Mouse (Mus musculus) erythroblast, embryonic 14.5 days (primary cell): ENCODE measurements around the gene Npr2. TPM values are rescaled to one million over a fixed set of nuclear protein-coding genes. Genes with fewer than 3 reads are reported as not detected.

Source experiments
- H3K27me3 ChIP-seq: 2 replicates; pipeline ENCODE4 v1.6.1; 2012; ENCODE audit warnings: inconsistent platforms; ENCODE audit not compliant: control insufficient read depth
- H3K36me3 ChIP-seq: 2 replicates; pipeline ENCODE4 v1.6.1; 2012; ENCODE audit warnings: mild to moderate bottlenecking, inconsistent platforms; ENCODE audit not compliant: control insufficient read depth
- H3K4me1 ChIP-seq: 2 replicates; pipeline ENCODE4 v1.6.1; 2012; ENCODE audit warnings: inconsistent platforms; ENCODE audit not compliant: control insufficient read depth
- H3K4me3 ChIP-seq: replicated peaks from 2 replicates; pipeline ENCODE3; 2012; ENCODE audit warnings: moderate library complexity, mild to moderate bottlenecking, inconsistent platforms
- H3K9me3 ChIP-seq: 2 replicates; pipeline ENCODE4 v1.6.1; 2012; ENCODE audit warnings: low read length, inconsistent platforms, mixed read lengths; ENCODE audit not compliant: control insufficient read depth
- GATA1 ChIP-seq: IDR thresholded peaks from 2 replicates; pipeline ENCODE4 v1.6.1; 2012; ENCODE audit warnings: low read length, inconsistent platforms, mixed read lengths
- TAL1 ChIP-seq: IDR thresholded peaks from 3 replicates; pipeline ENCODE4 v1.6.1; 2012; ENCODE audit warnings: low read length, inconsistent platforms, mixed read lengths
- polyA plus RNA-seq: library from polyadenylated mRNA; stranded (reverse); fragments of >175 nt; gene quantifications from 2 replicates; pipeline ENCODE4 v1.2.3, GENCODE M21; 2012

Gene Npr2
- polyA plus RNA-seq, 1 experiment = 0.15 TPM

DNA sequence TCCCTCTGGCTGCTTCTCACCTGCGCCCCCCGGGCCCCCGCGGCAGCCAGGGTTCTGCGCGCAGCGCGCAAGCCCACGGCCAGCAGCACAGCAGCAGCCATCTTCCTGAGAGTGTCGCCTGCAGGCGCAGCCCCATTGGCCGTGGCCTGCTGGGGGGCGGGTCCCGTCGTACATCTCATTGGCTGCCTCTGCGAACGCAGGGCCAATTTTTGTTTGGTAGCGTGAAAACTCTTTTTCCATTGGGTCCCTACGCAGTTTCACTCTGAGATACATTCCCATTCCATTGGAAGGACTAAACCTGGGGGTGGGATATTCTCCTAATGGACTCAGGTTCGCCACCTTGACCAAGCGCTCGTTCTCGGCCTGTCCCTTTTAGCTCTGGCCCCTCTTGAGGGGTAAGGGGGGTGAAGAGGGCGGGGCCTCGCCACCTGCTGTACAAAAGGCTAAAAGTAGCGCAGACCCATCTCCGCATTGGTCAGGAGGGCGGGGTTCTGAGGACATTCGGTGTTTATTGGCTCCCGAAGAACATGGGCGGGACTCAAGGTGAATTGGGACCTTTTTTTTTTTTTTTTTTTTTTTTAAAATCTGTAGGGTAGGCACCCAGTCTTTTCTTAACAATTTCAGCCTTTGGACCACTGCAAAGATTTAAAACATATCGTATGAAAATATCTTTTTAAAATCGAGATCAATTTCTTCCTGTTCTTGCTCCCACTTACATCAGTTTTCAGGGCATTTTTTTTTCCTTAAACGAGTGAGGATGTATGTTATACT lies 24.8 kb downstream of the Npr2 start, which contains the start of gene Hint2:
Gene Hint2, minus strand, starts transcription at position 128 of the 771 bp plus-strand sequence.
- TF ChIP-seq GATA1 (no peak), TAL1 (no peak)
- no peaks in the 10 kb centered on the region for H3K36me3 ChIP-seq
- H3K4me1 ChIP-seq = peaks cover 39% of the 10 kb centered on the region

DNA sequence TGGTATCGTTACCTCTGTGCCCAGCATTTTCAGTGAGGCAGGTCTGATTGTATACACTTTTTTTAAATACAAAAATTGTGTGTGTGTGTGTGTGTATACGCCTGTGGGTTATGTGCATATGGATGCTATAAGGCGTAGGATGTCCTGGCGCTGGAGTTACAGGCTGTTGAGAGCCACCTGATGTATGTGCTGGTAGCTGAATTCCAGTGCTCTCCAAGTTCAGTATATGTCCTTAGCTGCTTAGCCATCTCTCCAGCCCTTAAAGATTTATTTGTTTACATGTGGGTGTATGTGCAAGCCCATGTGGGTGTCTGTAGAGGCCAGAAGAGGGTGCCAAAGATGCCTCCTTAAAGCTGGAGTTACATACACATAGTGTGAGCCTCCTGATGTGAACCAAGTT lies 25.4 kb downstream of the Npr2 start:
- peaks cover 39% of the 10 kb centered on the region for H3K4me1 ChIP-seq
- H3K9me3 ChIP-seq = no peaks in the 10 kb centered on the region
- no peaks in the 10 kb centered on the region for H3K36me3 ChIP-seq
- TF ChIP-seq TAL1 = no peak
- TF ChIP-seq GATA1 = no peak
- peak overlapping the region; percentile 83 for H3K4me3 ChIP-seq
- H3K27me3 ChIP-seq = peaks cover 18% of the 10 kb centered on the region

More for the DNA sequence above, 24.8 kb downstream of the Npr2 start, which contains the start of gene Hint2:
- Histone ChIP-seq H3K4me3 (peak within 1 kb of the TSS; percentile 83), H3K27me3 (peaks cover 11% of the 10 kb centered on the region), H3K9me3 (no peaks in the 10 kb centered on the region)

DNA sequence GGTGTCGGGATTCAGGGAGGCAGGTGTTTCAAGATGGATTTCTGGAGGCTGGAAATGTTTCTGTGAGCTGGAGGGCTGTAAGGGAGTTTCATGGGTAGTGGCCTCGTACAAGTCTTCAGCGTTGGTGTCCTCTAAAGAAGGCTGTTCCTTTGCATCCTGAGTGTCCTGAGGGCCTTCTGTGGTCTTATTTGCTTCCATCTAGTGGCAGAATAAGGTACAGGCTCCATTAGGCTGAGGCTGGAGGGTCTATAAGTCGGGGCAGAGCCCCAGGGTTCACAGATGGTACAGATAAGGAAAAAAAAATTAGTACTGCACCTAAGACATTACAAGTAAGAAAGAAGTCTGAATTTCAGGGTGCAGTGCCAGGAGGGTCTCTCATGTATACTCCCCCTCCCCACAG lies 34.7 kb downstream of the Npr2 start:
- Histone ChIP-seq H3K9me3 (no peaks in the 10 kb centered on the region), H3K27me3 (peaks cover 52% of the 10 kb centered on the region), H3K36me3 (no peaks in the 10 kb centered on the region), H3K4me1 (peaks cover 30% of the 10 kb centered on the region), H3K4me3 (no peak overlapping the region)
- TF ChIP-seq TAL1 (no peak), GATA1 (no peak)

DNA sequence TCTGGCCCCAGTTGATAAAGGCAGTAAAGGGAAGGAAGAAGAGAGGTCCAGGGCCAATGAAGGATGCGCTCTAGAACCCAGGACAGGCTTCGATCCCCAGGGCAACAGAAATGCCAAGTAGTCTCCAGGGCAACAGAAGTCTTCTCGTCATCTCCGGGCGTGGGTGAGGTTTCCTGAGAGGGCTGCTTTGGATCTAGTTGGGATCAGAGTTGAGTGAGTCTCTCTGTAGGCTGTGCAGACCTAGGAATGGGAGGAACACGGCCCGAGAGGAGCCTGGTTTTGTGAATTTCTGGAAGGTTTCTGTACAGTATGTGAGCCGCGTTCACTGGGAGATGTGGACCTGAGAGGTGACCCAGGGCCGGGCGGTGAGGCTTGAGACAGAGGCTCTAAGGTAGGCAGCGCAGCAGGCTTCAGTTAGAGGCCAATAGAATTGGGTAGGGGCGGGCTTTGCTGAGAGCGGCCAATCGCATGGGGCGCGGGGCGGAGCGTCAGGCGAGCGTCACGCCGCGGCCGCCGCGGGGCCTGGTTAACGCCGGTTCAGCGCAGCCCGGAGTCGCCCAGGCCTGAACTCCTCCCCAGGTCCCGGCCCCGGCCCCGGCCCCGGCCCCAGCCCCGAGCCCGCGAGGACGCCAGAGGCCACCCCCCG lies 37.2 kb downstream of the Npr2 start, which contains the start of the genes Tmem8b and Fam221b:
Gene Tmem8b, plus strand, starts transcription at position 190 of the 646 bp plus-strand sequence.
Gene Fam221b, minus strand, starts transcription at position 364 of the 646 bp plus-strand sequence.
- Histone ChIP-seq H3K9me3 (no peaks in the 10 kb centered on the region), H3K27me3 (peaks cover 30% of the 10 kb centered on the region), H3K4me3 (peak within 1 kb of the TSS; percentile 72), H3K36me3 (no peaks in the 10 kb centered on the region), H3K4me1 (peaks cover 30% of the 10 kb centered on the region)
- TF ChIP-seq GATA1 (no peak), TAL1 (no peak)

DNA sequence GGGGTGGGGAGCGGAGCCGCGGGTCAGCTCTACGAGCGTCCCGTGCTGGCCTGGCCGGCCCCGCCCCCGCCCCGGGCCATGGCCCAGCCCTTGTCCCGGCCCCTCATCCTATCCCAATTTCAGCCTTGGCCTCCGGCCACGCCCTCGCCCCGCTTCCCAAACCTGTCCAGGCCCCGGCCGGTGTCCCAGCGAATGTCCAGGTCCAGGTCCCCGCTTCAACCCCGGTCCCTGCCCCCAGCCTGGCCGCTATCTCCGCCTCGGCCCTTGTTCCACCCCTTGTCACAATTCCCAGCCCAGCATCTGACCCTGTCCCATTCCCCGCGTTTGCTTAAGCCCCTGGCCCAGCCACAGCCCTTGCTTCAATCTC lies 37.7 kb downstream of the Npr2 start:
- Histone ChIP-seq H3K9me3 (no peaks in the 10 kb centered on the region), H3K36me3 (no peaks in the 10 kb centered on the region), H3K4me1 (peaks cover 30% of the 10 kb centered on the region), H3K27me3 (peaks cover 29% of the 10 kb centered on the region), H3K4me3 (peak overlapping the region; percentile 72)
- TF ChIP-seq GATA1 = no peak
- no peak for TF ChIP-seq TAL1

DNA sequence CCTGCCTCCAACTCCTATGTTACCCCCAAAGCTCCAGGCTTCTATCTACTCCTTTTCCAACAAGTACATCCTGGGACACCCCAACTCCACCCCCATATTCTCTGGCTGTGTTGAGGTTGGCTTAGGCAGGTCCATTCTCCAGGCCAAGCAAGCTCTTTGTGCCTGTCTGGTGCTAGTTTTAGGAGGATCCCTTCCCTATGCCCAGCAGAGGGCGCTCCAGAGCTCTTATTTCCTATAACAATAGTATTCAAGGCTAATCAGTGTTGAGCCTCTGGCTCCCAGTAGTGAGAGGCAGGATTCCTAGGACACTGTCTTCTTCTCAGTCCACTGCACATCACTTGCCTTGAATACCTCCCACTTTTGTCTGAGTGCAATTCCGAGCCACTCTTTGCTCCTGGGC lies 40.3 kb downstream of the Npr2 start:
- Histone ChIP-seq H3K9me3 (no peaks in the 10 kb centered on the region), H3K4me3 (no peak overlapping the region), H3K4me1 (peaks cover 28% of the 10 kb centered on the region), H3K36me3 (no peaks in the 10 kb centered on the region), H3K27me3 (peaks cover 15% of the 10 kb centered on the region)
- TF ChIP-seq TAL1 = no peak
- no peak for TF ChIP-seq GATA1

DNA sequence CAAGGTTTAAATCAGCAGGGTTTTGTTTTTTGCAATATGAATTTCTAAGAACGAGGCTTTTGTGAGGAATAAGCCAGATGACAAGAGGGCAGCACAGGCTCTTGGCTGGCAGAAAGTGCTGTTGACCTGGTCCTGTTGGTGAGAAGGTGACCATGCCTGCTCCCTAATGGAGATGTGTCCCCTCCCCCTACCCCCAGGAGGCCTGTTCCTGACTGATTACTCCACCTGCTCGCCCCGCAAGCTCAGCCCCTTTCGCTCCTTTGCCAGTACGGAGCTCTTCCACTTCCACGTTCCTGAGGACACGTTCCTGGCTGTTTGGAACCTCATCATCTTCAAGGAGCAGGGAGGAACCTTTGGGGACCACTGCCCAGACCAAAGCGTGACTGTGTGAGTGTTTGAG lies 42.0 kb downstream of the Npr2 start:
- TF ChIP-seq TAL1 = no peak
- no peak overlapping the region for H3K4me3 ChIP-seq
- H3K9me3 ChIP-seq = no peaks in the 10 kb centered on the region
- no peaks in the 10 kb centered on the region for H3K36me3 ChIP-seq
- peaks cover 11% of the 10 kb centered on the region for H3K4me1 ChIP-seq
- H3K27me3 ChIP-seq = peaks cover 15% of the 10 kb centered on the region

DNA sequence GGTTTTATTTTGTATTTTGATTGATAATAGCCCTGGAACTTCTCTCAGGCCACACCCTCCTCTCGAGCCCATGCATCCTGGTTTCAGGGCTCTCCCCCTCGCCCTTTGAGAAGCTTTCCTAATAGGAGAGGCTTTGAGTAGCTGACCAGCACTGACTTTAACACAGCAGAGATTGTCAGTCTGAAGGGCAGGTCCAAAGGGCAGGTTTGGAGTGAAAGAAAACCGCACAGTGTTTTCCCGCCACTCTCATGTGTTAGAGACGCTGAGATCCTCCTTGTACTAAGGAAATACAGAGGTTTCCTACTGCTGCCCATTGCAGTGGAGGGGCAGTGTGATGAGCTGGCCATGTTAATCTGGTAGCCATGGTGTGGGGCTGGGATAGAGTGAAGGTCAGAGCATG lies 43.2 kb downstream of the Npr2 start:
- Histone ChIP-seq H3K4me1 (peaks cover 3% of the 10 kb centered on the region), H3K9me3 (no peaks in the 10 kb centered on the region), H3K36me3 (no peaks in the 10 kb centered on the region), H3K27me3 (peaks cover 8% of the 10 kb centered on the region), H3K4me3 (no peak overlapping the region)
- TF ChIP-seq GATA1 (no peak), TAL1 (no peak)

DNA sequence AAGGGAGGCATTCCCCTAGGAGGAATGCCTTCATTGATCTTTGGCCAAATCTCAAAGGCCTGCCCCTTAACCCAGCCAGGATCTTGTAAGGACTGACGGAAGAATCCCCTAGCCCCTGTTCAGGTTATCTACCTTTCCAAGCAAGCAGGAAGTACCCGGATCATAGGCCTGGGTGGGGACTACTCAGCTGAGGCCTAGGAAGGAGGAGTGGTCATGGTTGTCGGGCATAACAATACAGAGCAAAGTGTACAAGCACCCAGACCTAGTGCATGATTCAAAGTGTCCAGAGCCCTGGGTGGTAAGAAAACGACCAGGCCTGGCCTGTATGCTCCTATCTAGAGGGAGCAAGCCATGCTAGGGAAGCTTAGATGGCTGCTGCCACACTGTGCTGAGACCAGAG lies 43.9 kb downstream of the Npr2 start:
- H3K36me3 ChIP-seq = no peaks in the 10 kb centered on the region

More for the DNA sequence above, 43.9 kb downstream of the Npr2 start:
- Histone ChIP-seq H3K4me1 (peaks cover 2% of the 10 kb centered on the region; the same call in 1 of the 2 replicates), H3K27me3 (peaks cover 4% of the 10 kb centered on the region), H3K9me3 (no peaks in the 10 kb centered on the region), H3K4me3 (no peak overlapping the region)
- no peak for TF ChIP-seq TAL1
- no peak for TF ChIP-seq GATA1
